ENCODE assay signal across 8 mouse cellular contexts in genomic region chr1:161170651-161171050, GRCm38 (mm10). TPM values are rescaled to one million over a fixed set of nuclear protein-coding genes. Genes with fewer than 3 reads are reported as not detected.
A peak's percentile ranks its signal among the peaks of the same experiment; 100 is the strongest.
DNase-seq lines count a peak whose midpoint lies in the region; ATAC-seq lines count a peak whose summit lies in the region.

No protein-coding gene starts in this region.

- WGBS in embryonic facial prominence, embryonic 10.5 days: 1% methylated on average over 40 of the region's 40 CpGs
- 2% methylated on average over 40 of the region's 40 CpGs for WGBS in limb, embryonic 10.5 days
- under 1% methylated on average over 40 of the region's 40 CpGs for WGBS in midbrain, embryonic 12.5 days

- H3K9ac ChIP-seq in midbrain, embryonic 12.5 days (replicated peaks): peak overlapping the region; percentile 41

- H3K36me3 ChIP-seq in embryonic facial prominence, embryonic 10.5 days (replicated peaks): no peaks in the 10 kb centered on the region
- H3K36me3 ChIP-seq in limb, embryonic 10.5 days: no peaks in the 10 kb centered on the region
- H3K36me3 ChIP-seq in midbrain, embryonic 12.5 days: no peaks in the 10 kb centered on the region

- peak overlapping the region; percentile 61 for H3K4me3 ChIP-seq in embryonic facial prominence, embryonic 10.5 days
- peak overlapping the region; percentile 52 for H3K4me3 ChIP-seq in limb, embryonic 10.5 days
- peak overlapping the region; percentile 49 for H3K4me3 ChIP-seq in midbrain, embryonic 12.5 days

- H3K9me3 ChIP-seq in embryonic facial prominence, embryonic 10.5 days: no peaks in the 10 kb centered on the region
- no peaks in the 10 kb centered on the region for H3K9me3 ChIP-seq in limb, embryonic 10.5 days (replicated peaks)
- H3K9me3 ChIP-seq in midbrain, embryonic 12.5 days: no peaks in the 10 kb centered on the region

- peaks cover 3% of the 10 kb centered on the region; the same call in 1 of the 2 replicates for H3K4me1 ChIP-seq in embryonic facial prominence, embryonic 10.5 days
- peaks cover 5% of the 10 kb centered on the region for H3K4me1 ChIP-seq in limb, embryonic 10.5 days
- 0 out of 2 replicates have a peak, but pooled peaks cover 5% of the 10 kb centered on the region for H3K4me1 ChIP-seq in midbrain, embryonic 12.5 days

- peak overlapping the region; percentile 74 for H3K4me2 ChIP-seq in midbrain, embryonic 12.5 days (replicated peaks)

- DNase-seq in adrenal gland, postnatal 10 days: peak; percentile 87
- peak; percentile 88 for DNase-seq in embryonic facial prominence, embryonic 10.5 days (ENCODE audit: low spot score)
- DNase-seq in heart, adult 18-20 months: peak; percentile 54 to 57
- peak; percentile 85 for DNase-seq in kidney, adult 18-20 months
- DNase-seq in limb, embryonic 10.5 days (ENCODE audit: low spot score): peak; percentile 87
- peak; percentile 18 for DNase-seq in skeletal muscle tissue, adult 2 months (ENCODE audit: low read depth, low spot score)
- DNase-seq in yolk sac, embryonic 10.5 days (ENCODE audit: low spot score): peak; percentile 65

- H3K27me3 ChIP-seq in embryonic facial prominence, embryonic 10.5 days (replicated peaks; ENCODE audit: low read depth, poor library complexity, severe bottlenecking): peaks cover 53% of the 10 kb centered on the region
- H3K27me3 ChIP-seq in limb, embryonic 10.5 days (ENCODE audit: low read depth, poor library complexity, severe bottlenecking): peaks cover 43% of the 10 kb centered on the region
- peaks cover 13% of the 10 kb centered on the region for H3K27me3 ChIP-seq in midbrain, embryonic 12.5 days

- peak overlapping the region; percentile 59 for H3K27ac ChIP-seq in embryonic facial prominence, embryonic 10.5 days (replicated peaks)
- H3K27ac ChIP-seq in limb, embryonic 10.5 days: peak overlapping the region; percentile 46; the same call in 1 of the 2 replicates
- H3K27ac ChIP-seq in midbrain, embryonic 12.5 days (replicated peaks): no peak overlapping the region

- peak; percentile 96 for ATAC-seq in midbrain, embryonic 12.5 days (ENCODE audit: low FRiP score, low read depth)

RNA-seq across cellular contexts. Expression of gene Tex50, which starts 11.5 kb away (rescaled TPM):
- not detected for total RNA-seq in adrenal gland, postnatal 10 days (2021)
- 0.21 and 0.38 TPM in 2 replicates for polyA plus RNA-seq in embryonic facial prominence, embryonic 10.5 days (2016; fragmentation: Nextera tagmentation; extraction: Ambion mirVana)
- not detected for total RNA-seq in heart, adult 18-20 months (2021)
- polyA plus RNA-seq in limb, embryonic 10.5 days (2016; fragmentation: Nextera tagmentation; extraction: Ambion mirVana): 0.16 TPM in 1 of 2 replicates, not detected in the other
- polyA plus RNA-seq in midbrain, embryonic 12.5 days (2016; fragmentation: Nextera tagmentation; extraction: Ambion mirVana): 0.32 and 0.47 TPM in 2 replicates

RNA-seq across cellular contexts. Expression of gene Ankrd45, which starts 28.2 kb away (rescaled TPM):
- 1 to 10 TPM; 1.7 to 3.0 TPM for total RNA-seq in adrenal gland, postnatal 10 days (2021)
- polyA plus RNA-seq in embryonic facial prominence, embryonic 10.5 days (2016; fragmentation: Nextera tagmentation; extraction: Ambion mirVana): 5.1 and 5.6 TPM in 2 replicates
- 1 to 10 TPM; 3.4 to 4.6 TPM for total RNA-seq in heart, adult 18-20 months (2021)
- 3.2 and 4.4 TPM in 2 replicates for polyA plus RNA-seq in limb, embryonic 10.5 days (2016; fragmentation: Nextera tagmentation; extraction: Ambion mirVana)
- polyA plus RNA-seq in midbrain, embryonic 12.5 days (2016; fragmentation: Nextera tagmentation; extraction: Ambion mirVana): 5.7 and 6.0 TPM in 2 replicates

RNA-seq across cellular contexts. Expression of gene Klhl20, which starts 39.3 kb away (rescaled TPM):
- 10 to 100 TPM; 13.7 to 17.8 TPM for total RNA-seq in adrenal gland, postnatal 10 days (2021)
- polyA plus RNA-seq in embryonic facial prominence, embryonic 10.5 days (2016; fragmentation: Nextera tagmentation; extraction: Ambion mirVana): 16.4 and 16.7 TPM in 2 replicates
- total RNA-seq in heart, adult 18-20 months (2021): 10 to 100 TPM; 10.7 to 11.1 TPM
- 14.4 and 16.3 TPM in 2 replicates for polyA plus RNA-seq in limb, embryonic 10.5 days (2016; fragmentation: Nextera tagmentation; extraction: Ambion mirVana)
- 20.4 and 21.3 TPM in 2 replicates for polyA plus RNA-seq in midbrain, embryonic 12.5 days (2016; fragmentation: Nextera tagmentation; extraction: Ambion mirVana)

Comparison
In these comparisons a context has a peak if more than half of its experiments do, and no peak if none do; other contexts are left out.
1. DNase-seq: peak in every context shown above with its lines; median percentile 88 in embryonic facial prominence, embryonic 10.5 days; 87 in adrenal gland, postnatal 10 days; 87 in limb, embryonic 10.5 days; 85 in kidney, adult 18-20 months; 65 in yolk sac, embryonic 10.5 days; 56 in heart, adult 18-20 months; 18 in skeletal muscle tissue, adult 2 months.